Mouse (Mus musculus): ENCODE measurements around the gene Rab20. TPM values are rescaled to one million over a fixed set of nuclear protein-coding genes. Genes with fewer than 3 reads are reported as not detected.
A peak's percentile ranks its signal among the peaks of the same experiment; 100 is the strongest.

The Rab20 gene
- total and polyA plus RNA-seq, 2 experiments from 2014 or later: 52.0 to 84.5 TPM

DNA sequence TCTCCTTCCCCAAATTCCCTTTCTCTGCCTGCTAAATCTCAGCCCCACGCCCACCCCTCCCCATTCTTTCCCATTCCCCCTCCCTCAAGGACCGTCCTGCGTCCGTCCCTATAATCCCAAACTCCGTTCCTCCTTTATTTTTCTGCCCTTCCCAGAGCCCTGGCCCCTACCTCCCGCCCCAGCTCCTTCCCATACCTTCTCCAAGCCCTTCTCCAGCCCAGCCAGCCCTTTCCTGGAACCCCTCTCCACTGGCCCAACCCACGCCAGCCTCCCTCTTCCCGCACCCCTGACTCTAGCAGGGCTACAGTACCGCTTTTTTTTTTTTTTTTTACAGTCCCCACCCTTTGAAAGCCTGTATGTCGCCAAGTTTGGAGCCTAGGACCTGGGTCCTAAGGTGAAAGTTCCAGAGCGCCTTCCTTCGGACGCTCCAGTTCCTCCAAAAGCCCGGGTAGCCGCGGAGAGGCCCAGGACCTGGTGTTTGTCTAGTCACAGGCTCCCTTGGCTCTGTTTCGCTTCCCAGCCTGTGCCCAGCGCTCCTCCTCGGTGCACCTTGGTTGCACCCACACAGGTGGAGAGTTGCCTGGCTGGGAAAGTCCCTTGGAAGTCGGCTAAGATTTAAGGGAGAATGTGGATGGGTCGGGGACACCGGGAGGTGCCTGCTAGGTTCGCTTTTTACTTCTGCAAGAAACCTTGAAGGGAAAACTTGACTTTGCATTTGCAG is 457 bp upstream of the Rab20 start:
- peak overlapping the region; percentile 79 for H3K9ac ChIP-seq (replicated peaks; ENCODE audit: low read depth, low read length)
- H3K9me3 ChIP-seq (replicated peaks; ENCODE audit: control insufficient read depth, low read length): no peaks in the 10 kb centered on the region
- H3K27ac ChIP-seq (ENCODE audit: low read depth): peak overlapping the region; percentile 97
- peaks cover 24% of the 10 kb centered on the region for H3K4me1 ChIP-seq (ENCODE audit: control insufficient read depth, insufficient read depth)
- peak overlapping the region; percentile 73 for H3K4me3 ChIP-seq (ENCODE audit: low read depth, low read length)
- H3K27me3 ChIP-seq (ENCODE audit: control insufficient read depth, insufficient read depth, low read length): no peaks in the 10 kb centered on the region
- ATAC-seq (ENCODE audit: insufficient read depth, low read depth): no peak
- peak overlapping the region; percentile 94 for H3K4me2 ChIP-seq (ENCODE audit: low read depth, low read length)
- H3K36me3 ChIP-seq (replicated peaks; ENCODE audit: control insufficient read depth, insufficient read depth, low read length): no peaks in the 10 kb centered on the region
- TF ChIP-seq EP300 (IDR thresholded peaks at IDR 0.05; ENCODE audit: low read depth) (no peak), CTCF (IDR thresholded peaks at IDR 0.05; ENCODE audit: low read depth) (no peak)
- DNase-seq (ENCODE audit: low spot score): no peak
- WGBS: 5% methylated on average over 23 of the region's 23 CpGs

DNA sequence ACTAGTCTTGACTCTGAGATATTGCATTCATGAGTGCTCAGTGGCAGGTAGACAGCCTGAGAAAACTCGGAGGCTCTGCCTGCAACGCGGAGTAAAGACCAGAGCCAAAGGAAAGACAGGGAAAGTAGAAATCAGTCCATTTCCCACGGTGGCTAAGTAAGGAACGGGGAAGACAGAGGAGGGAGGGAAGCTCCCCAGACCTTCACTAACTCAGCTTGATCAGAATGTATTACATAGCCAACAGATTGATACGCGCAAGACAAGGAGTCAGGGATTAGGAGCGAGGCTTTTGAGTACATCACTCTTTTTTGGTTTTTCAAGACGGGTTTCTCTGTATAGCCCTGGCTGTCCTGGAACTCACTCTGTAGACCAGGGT is 1.3 kb downstream of the Rab20 start:
- Histone ChIP-seq H3K4me2 (ENCODE audit: low read depth, low read length) (peak overlapping the region; percentile 94), H3K4me1 (ENCODE audit: control insufficient read depth, insufficient read depth) (peaks cover 38% of the 10 kb centered on the region), H3K27me3 (ENCODE audit: control insufficient read depth, insufficient read depth, low read length) (no peaks in the 10 kb centered on the region), H3K27ac (ENCODE audit: low read depth) (peak overlapping the region; percentile 97), H3K9ac (replicated peaks; ENCODE audit: low read depth, low read length) (peak overlapping the region; percentile 70), H3K36me3 (replicated peaks; ENCODE audit: control insufficient read depth, insufficient read depth, low read length) (no peaks in the 10 kb centered on the region), H3K9me3 (replicated peaks; ENCODE audit: control insufficient read depth, low read length) (no peaks in the 10 kb centered on the region), H3K4me3 (ENCODE audit: low read depth, low read length) (peak overlapping the region; percentile 73)
- DNase-seq (ENCODE audit: low spot score) (no peak), ATAC-seq (ENCODE audit: insufficient read depth, low read depth) (no peak)
- no peak for TF ChIP-seq EP300 (IDR thresholded peaks at IDR 0.05; ENCODE audit: low read depth)
- TF ChIP-seq CTCF (IDR thresholded peaks at IDR 0.05; ENCODE audit: low read depth): no peak
- 2% methylated on average over 9 of the region's 9 CpGs for WGBS

DNA sequence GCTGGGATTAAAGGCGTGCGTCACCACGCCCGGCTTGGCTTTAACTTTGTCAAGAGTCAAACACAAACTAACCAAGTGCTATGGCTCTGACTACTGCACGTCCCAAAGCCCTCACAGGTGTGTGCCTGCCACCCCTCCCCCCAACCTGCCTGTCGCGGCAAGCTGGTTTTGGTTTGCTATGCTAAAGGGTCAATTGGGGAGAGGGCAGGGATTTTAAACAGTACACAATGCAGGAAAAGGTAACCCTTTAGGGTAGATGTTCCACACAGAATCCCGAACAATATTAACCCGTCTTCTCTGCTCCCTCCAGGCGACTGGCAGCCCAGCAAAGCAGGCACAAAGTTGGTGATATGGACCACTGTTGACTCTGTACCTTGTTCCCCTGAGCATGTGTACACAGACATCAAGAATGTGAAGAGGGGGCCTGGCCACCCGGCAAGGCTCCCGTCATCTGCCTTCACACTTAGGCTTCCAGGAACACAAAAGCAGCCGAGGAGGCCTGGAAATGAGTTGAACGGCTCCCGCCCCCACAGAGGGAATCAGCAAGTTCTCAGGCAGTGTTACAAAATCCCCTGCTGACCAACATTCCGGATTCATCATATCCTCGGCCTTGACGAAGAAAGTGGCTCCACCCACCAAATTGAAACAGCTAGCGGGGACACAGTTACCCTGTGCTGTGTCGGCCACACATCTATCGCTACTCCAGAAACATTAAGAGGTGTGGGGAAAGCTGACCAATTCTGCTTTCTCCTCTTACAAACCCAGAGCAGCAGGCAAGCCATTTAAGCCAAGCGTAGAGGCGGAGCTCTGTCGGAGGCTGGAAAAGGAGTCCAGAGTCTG is 2.0 kb downstream of the Rab20 start:
- peak overlapping the region; percentile 94 for H3K4me2 ChIP-seq (ENCODE audit: low read depth, low read length)
- DNase-seq (ENCODE audit: low spot score) (peak; percentile 94), ATAC-seq (ENCODE audit: insufficient read depth, low read depth) (peak; percentile 24)
- H3K27ac ChIP-seq (ENCODE audit: low read depth): peak overlapping the region; percentile 97
- no peaks in the 10 kb centered on the region for H3K27me3 ChIP-seq (ENCODE audit: control insufficient read depth, insufficient read depth, low read length)
- no peaks in the 10 kb centered on the region for H3K9me3 ChIP-seq (replicated peaks; ENCODE audit: control insufficient read depth, low read length)
- peak overlapping the region; percentile 70 for H3K9ac ChIP-seq (replicated peaks; ENCODE audit: low read depth, low read length)
- TF ChIP-seq EP300 (IDR thresholded peaks at IDR 0.05; ENCODE audit: low read depth): no peak
- TF ChIP-seq CTCF (IDR thresholded peaks at IDR 0.05; ENCODE audit: low read depth): no peak
- peaks cover 39% of the 10 kb centered on the region for H3K4me1 ChIP-seq (ENCODE audit: control insufficient read depth, insufficient read depth)
- no peaks in the 10 kb centered on the region for H3K36me3 ChIP-seq (replicated peaks; ENCODE audit: control insufficient read depth, insufficient read depth, low read length)
- peak overlapping the region; percentile 73 for H3K4me3 ChIP-seq (ENCODE audit: low read depth, low read length)
- 9% methylated on average over 24 of the region's 24 CpGs for WGBS

- Histone ChIP-seq H3K27me3 (ENCODE audit: control insufficient read depth, insufficient read depth, low read length) (no peaks in the 10 kb centered on the region), H3K36me3 (replicated peaks; ENCODE audit: control insufficient read depth, insufficient read depth, low read length) (no peaks in the 10 kb centered on the region), H3K4me1 (ENCODE audit: control insufficient read depth, insufficient read depth) (peaks cover 42% of the 10 kb centered on the region), H3K4me2 (ENCODE audit: low read depth, low read length) (peak overlapping the region; percentile 94), H3K27ac (ENCODE audit: low read depth) (peak overlapping the region; percentile 97), H3K9ac (replicated peaks; ENCODE audit: low read depth, low read length) (peak overlapping the region; percentile 70), H3K9me3 (replicated peaks; ENCODE audit: control insufficient read depth, low read length) (no peaks in the 10 kb centered on the region), H3K4me3 (ENCODE audit: low read depth, low read length) (peak overlapping the region; percentile 73)
- TF ChIP-seq EP300 (IDR thresholded peaks at IDR 0.05; ENCODE audit: low read depth) (no peak), CTCF (IDR thresholded peaks at IDR 0.05; ENCODE audit: low read depth) (no peak)
- ATAC-seq (ENCODE audit: insufficient read depth, low read depth): no peak
- no peak for DNase-seq (ENCODE audit: low spot score)
- WGBS: 19% methylated on average over 2 of the region's 2 CpGs
Measured at GRCm38 (mm10) chr8:11475876-11476275, 2.6 kb downstream of the Rab20 start.

DNA sequence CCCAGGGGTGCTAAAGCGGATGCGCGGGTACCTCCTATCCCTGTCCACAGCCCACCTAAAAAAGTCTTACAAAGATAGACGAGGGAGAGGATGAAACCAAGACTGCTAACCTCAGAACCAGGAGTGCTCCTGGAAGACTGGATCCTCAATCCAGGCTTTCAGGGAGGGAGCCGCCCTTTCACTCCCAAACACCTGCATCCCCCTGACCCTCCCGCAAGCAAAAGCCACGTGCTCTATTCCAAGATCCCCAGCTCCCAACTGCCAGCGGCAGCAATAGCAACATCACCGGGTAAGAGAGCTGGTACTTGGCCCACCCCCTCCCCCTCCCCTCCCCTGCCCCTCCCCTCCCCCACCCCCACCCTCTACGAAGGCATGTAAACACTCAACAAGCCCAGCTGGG is 3.1 kb downstream of the Rab20 start:
- no peaks in the 10 kb centered on the region for H3K27me3 ChIP-seq (ENCODE audit: control insufficient read depth, insufficient read depth, low read length)
- no peaks in the 10 kb centered on the region for H3K9me3 ChIP-seq (replicated peaks; ENCODE audit: control insufficient read depth, low read length)
- ATAC-seq (ENCODE audit: insufficient read depth, low read depth): no peak
- H3K4me1 ChIP-seq (ENCODE audit: control insufficient read depth, insufficient read depth): peaks cover 44% of the 10 kb centered on the region
- H3K4me3 ChIP-seq (ENCODE audit: low read depth, low read length): peak overlapping the region; percentile 31
- WGBS: 13% methylated on average over 9 of the region's 10 CpGs
- peak overlapping the region; percentile 30 for H3K9ac ChIP-seq (replicated peaks; ENCODE audit: low read depth, low read length)
- no peak for DNase-seq (ENCODE audit: low spot score)
- peak overlapping the region; percentile 94 for H3K4me2 ChIP-seq (ENCODE audit: low read depth, low read length)
- no peaks in the 10 kb centered on the region for H3K36me3 ChIP-seq (replicated peaks; ENCODE audit: control insufficient read depth, insufficient read depth, low read length)
- TF ChIP-seq CTCF (IDR thresholded peaks at IDR 0.05; ENCODE audit: low read depth): no peak
- H3K27ac ChIP-seq (ENCODE audit: low read depth): peak overlapping the region; percentile 97
